Mouse (Mus musculus): ENCODE data around the gene Wdr20. TPM values are rescaled to one million over a fixed set of nuclear protein-coding genes. Genes with fewer than 3 reads are reported as not detected.

The Wdr20 gene
- polyA plus RNA-seq, 1 experiment from 2014 or later = 12.8 TPM

GRCm38 (mm10) chr12:110764531-110764930 is 26.8 kb downstream of the Wdr20 start:
- no peak for DNase-seq (ENCODE audit: low spot score)
- H3K9ac ChIP-seq (ENCODE audit: low read length) = no peak overlapping the region
- no peaks in the 10 kb centered on the region for H3K36me3 ChIP-seq (ENCODE audit: control insufficient read depth, insufficient read depth, low read length)
- ATAC-seq (ENCODE audit: low FRiP score, low TSS enrichment) = no peak
- no peaks in the 10 kb centered on the region for H3K4me1 ChIP-seq (replicated peaks; ENCODE audit: control insufficient read depth, insufficient read depth)
- no peak overlapping the region for H3K4me2 ChIP-seq (replicated peaks; ENCODE audit: low read depth)
- H3K4me3 ChIP-seq (ENCODE audit: low read depth, low read length) = no peak overlapping the region
- H3K27ac ChIP-seq (replicated peaks) = no peak overlapping the region
- no peaks in the 10 kb centered on the region for H3K27me3 ChIP-seq (ENCODE audit: control insufficient read depth, insufficient read depth, low read length)
- no peaks in the 10 kb centered on the region for H3K9me3 ChIP-seq (ENCODE audit: control insufficient read depth, low read length)
- TF ChIP-seq CTCF (IDR thresholded peaks at IDR 0.05; ENCODE audit: low read depth) (no peak), EP300 (optimal IDR thresholded peaks at IDR 0.05) (no peak)
- WGBS = 81% methylated on average over 5 of the region's 5 CpGs

GRCm38 (mm10) chr12:110768562-110768961 is 30.8 kb downstream of the Wdr20 start:
- no peak for TF ChIP-seq CTCF (IDR thresholded peaks at IDR 0.05; ENCODE audit: low read depth)
- no peak for TF ChIP-seq EP300 (optimal IDR thresholded peaks at IDR 0.05)
- H3K4me3 ChIP-seq (ENCODE audit: low read depth, low read length) = no peak overlapping the region
- H3K4me1 ChIP-seq (replicated peaks; ENCODE audit: control insufficient read depth, insufficient read depth) = no peaks in the 10 kb centered on the region
- H3K36me3 ChIP-seq (ENCODE audit: control insufficient read depth, insufficient read depth, low read length) = no peaks in the 10 kb centered on the region
- H3K4me2 ChIP-seq (replicated peaks; ENCODE audit: low read depth) = no peak overlapping the region
- DNase-seq (ENCODE audit: low spot score) (no peak), ATAC-seq (ENCODE audit: low FRiP score, low TSS enrichment) (no peak)
- no peak overlapping the region for H3K27ac ChIP-seq (replicated peaks)
- no peaks in the 10 kb centered on the region for H3K27me3 ChIP-seq (ENCODE audit: control insufficient read depth, insufficient read depth, low read length)
- H3K9ac ChIP-seq (ENCODE audit: low read length) = no peak overlapping the region
- H3K9me3 ChIP-seq (ENCODE audit: control insufficient read depth, low read length) = no peaks in the 10 kb centered on the region

- ATAC-seq (ENCODE audit: low FRiP score, low TSS enrichment) (no peak; the same call in 1 of the 2 replicates), DNase-seq (ENCODE audit: low spot score) (no peak)
- H3K4me3 ChIP-seq (ENCODE audit: low read depth, low read length) = no peak overlapping the region
- no peaks in the 10 kb centered on the region for H3K4me1 ChIP-seq (replicated peaks; ENCODE audit: control insufficient read depth, insufficient read depth)
- H3K9me3 ChIP-seq (ENCODE audit: control insufficient read depth, low read length) = no peaks in the 10 kb centered on the region
- no peaks in the 10 kb centered on the region for H3K36me3 ChIP-seq (ENCODE audit: control insufficient read depth, insufficient read depth, low read length)
- no peak overlapping the region for H3K4me2 ChIP-seq (replicated peaks; ENCODE audit: low read depth)
- H3K27ac ChIP-seq (replicated peaks) = no peak overlapping the region
- H3K27me3 ChIP-seq (ENCODE audit: control insufficient read depth, insufficient read depth, low read length) = no peaks in the 10 kb centered on the region
- no peak for TF ChIP-seq EP300 (optimal IDR thresholded peaks at IDR 0.05)
- TF ChIP-seq CTCF (IDR thresholded peaks at IDR 0.05; ENCODE audit: low read depth) = no peak
- 53% methylated on average over 6 of the region's 6 CpGs for WGBS
- H3K9ac ChIP-seq (ENCODE audit: low read length) = no peak overlapping the region
These were observed 32.0 kb downstream of the Wdr20 start for GRCm38 (mm10) chr12:110769660-110770297.

GRCm38 (mm10) chr12:110770479-110771247 is 32.9 kb downstream of the Wdr20 start:
- H3K9me3 ChIP-seq (ENCODE audit: control insufficient read depth, low read length) = no peaks in the 10 kb centered on the region
- H3K4me1 ChIP-seq (replicated peaks; ENCODE audit: control insufficient read depth, insufficient read depth) = no peaks in the 10 kb centered on the region
- H3K27ac ChIP-seq (replicated peaks) = no peak overlapping the region
- no peak overlapping the region for H3K4me2 ChIP-seq (replicated peaks; ENCODE audit: low read depth)
- H3K36me3 ChIP-seq (ENCODE audit: control insufficient read depth, insufficient read depth, low read length) = no peaks in the 10 kb centered on the region
- no peak overlapping the region for H3K4me3 ChIP-seq (ENCODE audit: low read depth, low read length)
- DNase-seq (ENCODE audit: low spot score) = no peak
- no peak for ATAC-seq (ENCODE audit: low FRiP score, low TSS enrichment)
- TF ChIP-seq CTCF (IDR thresholded peaks at IDR 0.05; ENCODE audit: low read depth) (no peak), EP300 (optimal IDR thresholded peaks at IDR 0.05) (no peak)
- no peak overlapping the region for H3K9ac ChIP-seq (ENCODE audit: low read length)
- no peaks in the 10 kb centered on the region for H3K27me3 ChIP-seq (ENCODE audit: control insufficient read depth, insufficient read depth, low read length)
- 83% methylated on average over 10 of the region's 10 CpGs for WGBS

- Histone ChIP-seq H3K27ac (replicated peaks) (no peak overlapping the region), H3K4me1 (replicated peaks; ENCODE audit: control insufficient read depth, insufficient read depth) (no peaks in the 10 kb centered on the region), H3K4me3 (ENCODE audit: low read depth, low read length) (no peak overlapping the region), H3K27me3 (ENCODE audit: control insufficient read depth, insufficient read depth, low read length) (no peaks in the 10 kb centered on the region), H3K9me3 (ENCODE audit: control insufficient read depth, low read length) (no peaks in the 10 kb centered on the region), H3K4me2 (replicated peaks; ENCODE audit: low read depth) (no peak overlapping the region), H3K36me3 (ENCODE audit: control insufficient read depth, insufficient read depth, low read length) (no peaks in the 10 kb centered on the region), H3K9ac (ENCODE audit: low read length) (no peak overlapping the region)
- DNase-seq (ENCODE audit: low spot score) (no peak), ATAC-seq (ENCODE audit: low FRiP score, low TSS enrichment) (no peak)
- 92% methylated on average over 6 of the region's 6 CpGs for WGBS
- TF ChIP-seq EP300 (optimal IDR thresholded peaks at IDR 0.05) (no peak), CTCF (IDR thresholded peaks at IDR 0.05; ENCODE audit: low read depth) (no peak)
These were observed 34.2 kb downstream of the Wdr20 start for GRCm38 (mm10) chr12:110771961-110772360.
